Mouse (Mus musculus): ENCODE data around the gene Phkg1. TPM values are rescaled to one million over a fixed set of nuclear protein-coding genes. Genes with fewer than 3 reads are reported as not detected.
A peak's percentile ranks its signal among the peaks of the same experiment; 100 is the strongest.

Gene Phkg1
- polyA plus RNA-seq, 1 experiment from 2014 or later: 0.08 TPM

DNA sequence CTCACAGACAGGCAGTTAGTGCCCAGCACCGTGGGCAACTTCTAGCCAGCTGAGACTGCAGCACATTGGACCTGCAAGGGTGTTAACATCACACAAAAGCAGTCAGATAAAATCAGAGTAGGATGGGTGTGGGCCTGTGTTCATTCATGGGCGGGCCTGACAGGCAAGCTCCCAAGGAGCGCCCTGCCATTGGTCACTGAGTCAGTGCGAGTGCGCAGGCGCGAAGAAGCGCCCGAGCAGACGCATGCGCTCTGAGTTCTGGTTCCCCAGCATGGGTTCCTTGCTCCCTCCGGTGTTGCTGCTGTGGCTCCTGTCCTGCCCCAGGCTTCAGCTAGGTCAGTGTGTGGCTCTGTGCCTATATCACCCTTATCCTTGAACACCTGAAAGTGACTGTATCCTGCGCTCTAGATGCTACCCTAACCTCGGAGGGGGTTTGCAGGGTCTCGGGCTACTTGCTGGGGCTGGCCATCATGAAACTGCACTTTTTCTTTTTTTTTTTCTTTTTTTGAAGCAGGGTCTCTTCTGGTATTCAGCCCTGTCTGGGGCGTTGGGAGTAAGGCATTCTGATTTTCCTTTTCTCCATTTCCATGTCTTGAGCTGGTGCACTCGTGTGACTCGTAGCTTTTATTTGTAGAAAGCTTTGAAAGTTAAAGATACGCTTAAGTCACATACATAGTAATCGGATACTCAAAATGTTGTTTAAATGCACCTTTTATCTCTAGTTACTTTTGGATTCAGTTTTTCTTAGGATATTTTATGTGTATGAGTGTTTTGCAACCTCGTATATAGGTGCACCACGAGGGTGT is 51.4 kb downstream of the Phkg1 start, which contains the start of gene Sumf2:
TSS of gene Sumf2 (plus strand) at position 235 of the 806 bp plus-strand sequence.
- peak; percentile 96 for DNase-seq (ENCODE audit: low spot score)
- WGBS: 4% methylated on average over 22 of the region's 22 CpGs
- no peaks in the 10 kb centered on the region for H3K27me3 ChIP-seq (ENCODE audit: control insufficient read depth, insufficient read depth, low read length)

DNA sequence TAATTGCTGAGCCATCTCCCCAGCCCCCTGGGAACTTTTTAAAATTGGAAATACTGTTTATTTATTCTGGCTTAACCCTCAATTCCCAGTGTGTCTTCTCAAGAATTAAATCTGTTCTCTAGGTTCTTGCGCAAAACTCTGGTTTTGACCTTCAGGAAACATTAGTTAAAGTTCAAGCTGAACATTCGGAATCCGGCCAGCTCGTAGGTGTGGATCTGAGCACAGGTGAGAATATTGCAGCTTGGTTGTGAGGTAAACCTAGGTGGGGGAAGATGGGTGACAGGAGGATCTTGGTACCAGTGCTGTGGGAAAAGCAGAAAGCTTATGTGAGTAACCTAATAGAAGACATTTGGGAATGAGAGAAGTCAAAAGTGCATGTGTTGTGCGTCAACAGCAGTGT is 53.5 kb downstream of the Phkg1 start:
- no peaks in the 10 kb centered on the region for H3K4me1 ChIP-seq (replicated peaks; ENCODE audit: control insufficient read depth, insufficient read depth)
- peaks cover 12% of the 10 kb centered on the region for H3K36me3 ChIP-seq (ENCODE audit: control insufficient read depth, insufficient read depth, low read length)
- no peak overlapping the region for H3K4me3 ChIP-seq (ENCODE audit: low read depth, low read length)
- TF ChIP-seq CTCF (IDR thresholded peaks at IDR 0.05; ENCODE audit: low read depth) (no peak), EP300 (optimal IDR thresholded peaks at IDR 0.05) (no peak)
- H3K9me3 ChIP-seq (ENCODE audit: control insufficient read depth, low read length): no peaks in the 10 kb centered on the region
- DNase-seq (ENCODE audit: low spot score) (no peak), ATAC-seq (ENCODE audit: low FRiP score, low TSS enrichment) (no peak)
- H3K27me3 ChIP-seq (ENCODE audit: control insufficient read depth, insufficient read depth, low read length): no peaks in the 10 kb centered on the region
- 92% methylated on average over 5 of the region's 5 CpGs for WGBS
- H3K4me2 ChIP-seq (replicated peaks; ENCODE audit: low read depth): no peak overlapping the region
- H3K27ac ChIP-seq (replicated peaks): no peak overlapping the region
- no peak overlapping the region for H3K9ac ChIP-seq (ENCODE audit: low read length)

More for the DNA sequence above, 51.4 kb downstream of the Phkg1 start, which contains the start of gene Sumf2:
- peaks cover 12% of the 10 kb centered on the region for H3K36me3 ChIP-seq (ENCODE audit: control insufficient read depth, insufficient read depth, low read length)
- H3K4me3 ChIP-seq (ENCODE audit: low read depth, low read length): peak within 1 kb of the TSS; percentile 69
- H3K9ac ChIP-seq (ENCODE audit: low read length): peak within 1 kb of the TSS; percentile 72
- peak; percentile 99 for ATAC-seq (ENCODE audit: low FRiP score, low TSS enrichment)
- TF ChIP-seq CTCF (IDR thresholded peaks at IDR 0.05; ENCODE audit: low read depth) (0 out of 2 replicates have a peak, but pooled peaks have one; percentile 14), EP300 (optimal IDR thresholded peaks at IDR 0.05) (no peak)
- H3K4me1 ChIP-seq (replicated peaks; ENCODE audit: control insufficient read depth, insufficient read depth): no peaks in the 10 kb centered on the region
- H3K4me2 ChIP-seq (replicated peaks; ENCODE audit: low read depth): peak within 1 kb of the TSS; percentile 54
- H3K9me3 ChIP-seq (ENCODE audit: control insufficient read depth, low read length): no peaks in the 10 kb centered on the region
- no peak within 1 kb of the TSS; the same call in 1 of the 2 replicates for H3K27ac ChIP-seq (replicated peaks)

Other genes with a start within 250 kb of the Phkg1 start
- 0.98 and 1.2 TPM in 2 replicates for gene Zfp11, start 228.4 kb downstream of the Phkg1 start, polyA plus RNA-seq (2015; fragmentation: Nextera tagmentation; extraction: Ambion mirVana)
- not detected in 2 replicates for gene Sept14, start 190.0 kb downstream of the Phkg1 start, polyA plus RNA-seq (2015; fragmentation: Nextera tagmentation; extraction: Ambion mirVana)
- gene Mrps17, start 183.1 kb downstream of the Phkg1 start, polyA plus RNA-seq (2015; fragmentation: Nextera tagmentation; extraction: Ambion mirVana): 135 and 140 TPM in 2 replicates
- 87.1 and 92.5 TPM in 2 replicates for gene Nipsnap2, start 173.5 kb downstream of the Phkg1 start, polyA plus RNA-seq (2015; fragmentation: Nextera tagmentation; extraction: Ambion mirVana)
- 28.8 and 31.1 TPM in 2 replicates for gene Psph, start 111.1 kb downstream of the Phkg1 start, polyA plus RNA-seq (2015; fragmentation: Nextera tagmentation; extraction: Ambion mirVana)
- 24.5 and 27.3 TPM in 2 replicates for gene Sumf2, start 51.6 kb downstream of the Phkg1 start, polyA plus RNA-seq (2015; fragmentation: Nextera tagmentation; extraction: Ambion mirVana)
- 906 and 964 TPM in 2 replicates for gene Chchd2, start 11.1 kb downstream of the Phkg1 start, polyA plus RNA-seq (2015; fragmentation: Nextera tagmentation; extraction: Ambion mirVana)
- gene Zbed5, start 2.8 kb downstream of the Phkg1 start, polyA plus RNA-seq (2015; fragmentation: Nextera tagmentation; extraction: Ambion mirVana): 1.8 and 2.6 TPM in 2 replicates
- 2.2 and 3.0 TPM in 2 replicates for gene Nupr1l, start 10.0 kb upstream of the Phkg1 start, polyA plus RNA-seq (2015; fragmentation: Nextera tagmentation; extraction: Ambion mirVana)
- gene Vkorc1l1, start 43.4 kb upstream of the Phkg1 start, polyA plus RNA-seq (2015; fragmentation: Nextera tagmentation; extraction: Ambion mirVana): 24.1 TPM in 2 replicates
- gene Gusb, start 104.5 kb upstream of the Phkg1 start, polyA plus RNA-seq (2015; fragmentation: Nextera tagmentation; extraction: Ambion mirVana): 32.0 and 33.9 TPM in 2 replicates
- gene Asl, start 130.7 kb upstream of the Phkg1 start, polyA plus RNA-seq (2015; fragmentation: Nextera tagmentation; extraction: Ambion mirVana): 27.3 and 36.1 TPM in 2 replicates
- gene Crcp, start 130.7 kb upstream of the Phkg1 start, polyA plus RNA-seq (2015; fragmentation: Nextera tagmentation; extraction: Ambion mirVana): 26.0 and 26.4 TPM in 2 replicates
- 44.5 and 47.3 TPM in 2 replicates for gene Tpst1, start 174.8 kb upstream of the Phkg1 start, polyA plus RNA-seq (2015; fragmentation: Nextera tagmentation; extraction: Ambion mirVana)
- gene Kctd7, start 246.3 kb upstream of the Phkg1 start, polyA plus RNA-seq (2015; fragmentation: Nextera tagmentation; extraction: Ambion mirVana): 2.3 and 2.4 TPM in 2 replicates

Measured in stomach, postnatal 0 days (tissue).